Mouse (Mus musculus) adrenal gland, postnatal 10 days (tissue): ENCODE results near the gene Kbtbd6. TPM values are rescaled to one million over a fixed set of nuclear protein-coding genes. Genes with fewer than 3 reads are reported as not detected.
A peak's percentile ranks its signal among the peaks of the same experiment; 100 is the strongest.
"Not testable (repeated sequence)": the region's sequence is repeated elsewhere in the genome, so short reads cannot be mapped to it uniquely, and the experiment has no call there.

Source experiments
- DNase-seq: peaks from one replicate; pipeline ENCODE4 v3.0.0; 2021; ENCODE audit warnings: mixed read lengths
- long read RNA-seq, 2 experiments: library from polyadenylated mRNA; stranded (forward); transcript quantifications; one replicate each; pipeline ENCODE4 v2.0.0; 2021
- total RNA-seq, 2 experiments: library from RNA; stranded (reverse); gene quantifications; 2 replicates each; pipeline ENCODE4 v1.2.3; 2021

Kbtbd6 gene
- total RNA-seq = under 1 TPM; 0.61 to 0.72 TPM
- long read RNA-seq, experiment 1 = 0 reads
- long read RNA-seq, experiment 2 = 0 reads

GRCm38 (mm10) chr14:79451681-79452590 lies at the start of gene Kbtbd6:
Gene Kbtbd6, plus strand, starts transcription at chr14:79451835.
- DNase-seq = peak; percentile 83

GRCm38 (mm10) chr14:79407641-79408040 lies 44.0 kb upstream of the Kbtbd6 start:
- no peak for DNase-seq

- DNase-seq = no peak
Observed at GRCm38 (mm10) chr14:79409278-79409830, 42.3 kb upstream of the Kbtbd6 start.

- DNase-seq = no peak
Observed at GRCm38 (mm10) chr14:79410662-79411061, 41.0 kb upstream of the Kbtbd6 start.

- no peak for DNase-seq
Observed at GRCm38 (mm10) chr14:79413121-79413520, 38.5 kb upstream of the Kbtbd6 start.

- no peak for DNase-seq
Observed at GRCm38 (mm10) chr14:79420083-79420685, 31.5 kb upstream of the Kbtbd6 start.

- peak; percentile 93 for DNase-seq
Observed at GRCm38 (mm10) chr14:79425979-79426729, 25.5 kb upstream of the Kbtbd6 start, which contains the start of gene Kbtbd7. Gene Kbtbd7, plus strand, starts transcription at chr14:79426511.

- DNase-seq = not testable (repeated sequence)
Observed at GRCm38 (mm10) chr14:79426730-79427365, 24.8 kb upstream of the Kbtbd6 start.

GRCm38 (mm10) chr14:79434068-79434467 lies 17.6 kb upstream of the Kbtbd6 start:
- no peak for DNase-seq

- no peak for DNase-seq
Observed at GRCm38 (mm10) chr14:79440655-79441054, 11.0 kb upstream of the Kbtbd6 start.

- no peak for DNase-seq
Observed at GRCm38 (mm10) chr14:79441441-79441840, 10.2 kb upstream of the Kbtbd6 start.

GRCm38 (mm10) chr14:79444601-79445000 lies 7.0 kb upstream of the Kbtbd6 start:
- no peak for DNase-seq

GRCm38 (mm10) chr14:79445055-79445620 lies 6.5 kb upstream of the Kbtbd6 start:
- no peak for DNase-seq

GRCm38 (mm10) chr14:79452591-79452934 lies 928 bp downstream of the Kbtbd6 start:
- DNase-seq = not testable (repeated sequence)

- no peak for DNase-seq
Observed at GRCm38 (mm10) chr14:79460401-79460800, 8.8 kb downstream of the Kbtbd6 start.

- no peak for DNase-seq
Observed at GRCm38 (mm10) chr14:79460988-79461387, 9.4 kb downstream of the Kbtbd6 start.

- DNase-seq = no peak
Observed at GRCm38 (mm10) chr14:79465623-79466022, 14.0 kb downstream of the Kbtbd6 start.

- peak; percentile 80 for DNase-seq
Observed at GRCm38 (mm10) chr14:79467621-79468020, 16.0 kb downstream of the Kbtbd6 start.

GRCm38 (mm10) chr14:79473384-79473783 lies 21.7 kb downstream of the Kbtbd6 start:
- no peak for DNase-seq

GRCm38 (mm10) chr14:79480624-79481338 lies 29.1 kb downstream of the Kbtbd6 start, which contains the start of gene Elf1:
Gene Elf1, plus strand, starts transcription at chr14:79481194.
- peak; percentile 99 for DNase-seq
